Mouse (Mus musculus): Measurements from ENCODE around the gene Dnajc21.

DNA sequence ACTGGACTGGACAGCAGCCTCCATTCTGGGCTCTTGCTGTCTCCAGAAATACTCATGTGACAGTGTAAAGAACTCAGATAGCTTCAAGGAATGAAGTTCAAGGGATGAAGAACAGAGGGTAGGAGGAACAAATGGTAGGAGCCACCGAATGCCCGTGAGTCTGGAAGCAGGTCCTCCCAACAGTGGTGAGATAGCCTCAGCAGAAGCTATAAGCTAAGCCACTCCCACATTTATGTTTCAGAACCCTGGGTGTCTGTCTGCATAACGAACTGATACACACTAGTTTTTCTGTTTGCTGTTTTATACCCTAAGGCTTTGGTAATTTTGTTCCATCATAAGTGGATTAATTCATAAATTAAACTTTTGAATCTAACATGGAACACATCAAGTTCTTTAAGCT is 5.6 kb downstream of the Dnajc21 start:
- TF ChIP-seq CTCF (IDR thresholded peaks at IDR 0.05; ENCODE audit: low read depth, low read length) (no peak), GATA1 (IDR thresholded peaks at IDR 0.05; ENCODE audit: borderline replicate concordance, low read length) (no peak), GATA2 (IDR thresholded peaks at IDR 0.05; ENCODE audit: borderline replicate concordance, low read depth, low read length) (no peak), TAL1 (conservative IDR thresholded peaks at IDR 0.05; ENCODE audit: low read depth, low read length) (no peak)

Measured in G1E (cell line).